Mouse (Mus musculus): ENCODE data around the gene Zfpl1.
"Not testable (repeated sequence)": the region's sequence is repeated elsewhere in the genome, so short reads cannot be mapped to it uniquely, and the experiment has no call there.

Gene Zfpl1

DNA sequence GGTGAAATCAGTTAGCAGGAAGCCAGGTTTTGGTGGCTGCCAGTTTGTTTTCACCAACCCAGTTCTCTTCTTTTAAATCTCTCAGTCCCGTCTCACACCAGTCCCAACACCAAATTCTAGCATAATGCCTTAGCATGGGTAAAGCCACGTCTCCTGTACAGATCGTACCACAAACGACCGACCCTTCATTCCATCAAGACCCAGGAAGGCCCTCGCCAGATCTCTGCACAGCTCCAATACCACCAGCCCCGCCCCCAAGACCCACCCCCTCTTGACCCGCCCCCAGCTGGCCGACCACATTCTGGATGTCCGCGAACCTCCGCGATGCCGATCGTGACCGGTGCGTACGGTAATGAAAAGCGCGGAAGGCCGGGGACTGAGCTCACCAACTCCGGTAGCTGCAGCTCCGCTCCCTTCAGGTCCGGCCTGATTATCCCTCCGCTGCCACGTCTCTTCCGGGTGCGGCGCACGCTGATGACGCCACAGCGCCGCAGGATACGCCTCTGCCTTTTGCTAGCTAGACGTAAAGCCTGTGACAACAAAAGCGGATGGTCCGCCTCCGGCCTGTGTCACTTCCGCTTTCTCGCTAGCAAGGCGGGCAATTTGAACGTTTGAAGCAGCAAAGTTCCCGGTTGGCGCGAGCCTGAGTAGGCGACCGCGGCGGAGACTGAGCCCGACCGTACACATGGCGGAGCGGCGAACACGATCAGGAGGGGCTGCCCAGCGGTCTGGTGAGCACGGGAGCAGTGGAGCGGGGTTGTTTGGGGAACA, at the start of gene Zfpl1, which contains the start of gene Cdca5:
TSS of gene Zfpl1 (minus strand) at position 479 of the 771 bp plus-strand sequence.
TSS of gene Cdca5 (plus strand) at position 506 of the 771 bp plus-strand sequence.
- DNase-seq (ENCODE audit: low spot score in 2 of 2): peak; percentile 97

GRCm38 (mm10) chr19:6133197-6133596, 48.4 kb upstream of the Zfpl1 start:
- DNase-seq (ENCODE audit: low spot score in 2 of 2): not testable (repeated sequence)

DNA sequence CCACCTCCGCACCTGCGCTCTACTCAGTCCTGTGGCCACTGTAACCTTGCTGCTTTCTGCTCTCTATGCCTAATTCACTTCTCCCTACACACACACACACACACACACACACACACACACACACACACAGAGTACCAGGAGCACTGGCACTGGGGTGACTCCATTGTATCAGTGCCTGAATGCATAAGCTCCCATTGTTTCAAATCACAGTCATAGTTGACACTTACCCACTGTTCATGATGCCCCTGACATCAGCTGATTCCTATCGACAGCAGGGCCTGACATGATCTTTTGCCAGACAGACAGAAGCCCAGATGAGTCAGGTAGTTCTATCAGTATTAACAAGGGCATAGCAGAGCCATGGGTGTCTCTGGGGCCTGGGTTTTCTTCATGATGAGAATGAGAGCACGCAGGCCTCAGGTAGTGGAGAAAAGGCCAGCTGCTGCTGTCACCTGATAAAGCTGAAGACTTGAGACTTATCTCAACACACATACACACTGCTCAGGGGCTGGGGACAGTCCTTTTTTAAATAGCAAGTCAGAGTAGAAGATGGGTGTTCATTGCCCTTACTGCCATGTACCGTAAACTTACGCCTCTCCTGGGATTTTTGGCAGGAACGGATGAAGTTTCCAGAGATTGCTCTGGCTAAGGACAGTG, 47.5 kb upstream of the Zfpl1 start:
- DNase-seq (ENCODE audit: low spot score in 2 of 2): no peak

GRCm38 (mm10) chr19:6130414-6131128, 45.8 kb upstream of the Zfpl1 start:
- DNase-seq (ENCODE audit: low spot score in 2 of 2): not testable (repeated sequence)

DNA sequence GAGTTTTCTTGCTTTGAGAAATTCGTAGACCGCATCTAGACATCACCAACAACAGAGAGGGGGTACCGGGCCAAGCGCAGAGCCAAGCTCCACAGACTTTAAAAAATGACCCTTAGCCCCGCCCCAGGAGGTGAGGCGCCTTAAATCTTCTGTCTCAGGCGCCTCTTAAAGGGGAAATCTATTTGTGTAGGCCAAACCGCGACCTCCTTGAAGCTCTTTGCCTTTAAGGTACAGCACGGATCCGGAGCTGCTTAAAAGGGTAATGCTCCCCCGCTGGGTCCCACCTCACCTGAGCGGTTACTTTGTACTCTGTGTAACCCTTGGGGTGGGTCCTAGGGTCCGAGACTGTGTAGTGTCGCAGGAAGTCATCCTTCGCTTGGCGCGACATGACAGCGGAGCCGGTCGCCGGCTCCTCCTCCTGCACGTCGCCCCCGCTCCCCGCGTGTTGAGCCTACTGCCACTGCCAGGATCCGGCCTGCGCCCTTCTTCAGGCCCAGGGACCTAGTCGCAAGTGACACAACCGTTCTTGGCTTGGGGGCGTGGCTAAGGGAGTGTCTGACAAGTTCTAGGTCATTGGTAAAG, 43.1 kb upstream of the Zfpl1 start, which contains the start of gene Snx15:
TSS of gene Snx15 (minus strand) at position 545 of the 582 bp plus-strand sequence.
- peak; percentile 94 to 95 for DNase-seq (ENCODE audit: low spot score in 2 of 2)

DNA sequence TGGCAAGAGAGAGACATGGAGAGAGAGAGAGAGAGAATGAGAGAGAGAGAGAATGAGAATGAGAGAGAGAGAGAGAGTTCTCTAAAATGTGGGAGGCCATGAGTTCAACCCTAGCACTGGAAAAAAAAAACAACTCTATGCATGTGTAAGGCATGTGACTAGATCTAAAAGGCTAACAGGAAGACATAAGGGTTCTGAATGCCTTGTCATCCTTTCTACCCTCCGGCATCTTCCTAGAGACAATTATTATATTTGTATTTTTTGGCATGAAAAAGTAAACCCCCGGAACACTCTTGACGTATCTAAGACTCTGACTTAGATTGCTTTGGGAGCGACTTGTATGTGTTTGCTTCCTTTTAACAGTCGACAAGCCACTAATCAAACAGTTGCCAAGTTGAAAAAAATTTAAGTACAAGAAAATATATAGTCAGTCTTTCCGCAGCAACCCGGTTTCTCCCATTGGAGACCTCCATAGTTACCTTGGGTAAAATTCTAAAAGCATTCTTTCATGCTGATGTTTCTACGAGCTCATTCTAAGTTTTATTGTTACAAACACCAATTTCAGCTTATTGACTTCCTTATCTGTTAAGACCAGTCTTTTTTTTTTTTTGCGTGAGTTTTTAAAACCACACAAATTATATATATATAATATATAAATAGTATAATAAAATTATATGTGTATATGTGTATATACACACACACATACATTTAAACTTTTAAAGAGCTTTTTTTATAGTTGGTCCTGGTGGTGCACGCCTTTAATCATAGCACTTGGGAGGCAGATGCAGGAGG, 42.2 kb upstream of the Zfpl1 start:
- no peak for DNase-seq (ENCODE audit: low spot score in 2 of 2)

DNA sequence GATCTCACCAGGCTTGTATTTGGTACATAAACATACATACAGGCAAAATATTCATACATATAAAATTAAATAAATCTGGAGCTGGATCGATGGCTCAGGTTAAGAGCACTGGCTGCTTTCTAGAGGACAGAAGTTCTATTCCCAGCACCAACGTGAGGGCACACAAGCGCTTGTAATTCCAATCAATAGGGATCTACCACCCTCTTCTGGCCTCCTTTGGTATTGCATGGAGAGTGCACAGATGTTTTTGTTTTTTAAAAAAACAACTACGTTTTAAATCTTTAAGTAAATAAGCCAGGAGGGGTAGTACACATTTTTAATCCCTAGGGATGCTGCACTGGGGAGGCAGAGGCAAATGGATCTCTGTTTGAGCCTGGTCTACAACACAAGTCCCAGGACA, 41.5 kb upstream of the Zfpl1 start:
- no peak for DNase-seq (ENCODE audit: low spot score in 2 of 2)

DNA sequence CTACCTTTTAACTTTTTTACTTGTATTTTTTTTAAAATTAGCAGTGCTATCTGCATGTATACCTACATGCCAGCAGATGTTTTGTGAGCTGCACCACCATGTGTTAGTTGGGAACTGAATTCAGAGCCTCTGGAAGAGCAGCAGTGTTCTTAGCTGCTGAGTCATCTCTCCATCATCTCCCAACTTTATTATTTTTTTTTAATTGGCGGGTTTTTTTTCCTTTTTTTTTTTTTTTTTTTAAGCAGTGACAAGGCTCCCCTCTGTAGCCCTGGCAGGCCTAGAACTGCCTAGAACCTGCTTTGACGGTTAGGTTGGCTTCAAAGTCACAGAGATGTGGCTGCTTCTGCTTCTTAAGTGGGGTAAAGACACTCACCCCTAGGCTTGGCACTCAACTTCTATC, 40.1 kb upstream of the Zfpl1 start:
- no peak for DNase-seq (ENCODE audit: low spot score in 2 of 2)

GRCm38 (mm10) chr19:6123330-6123729, 38.6 kb upstream of the Zfpl1 start:
- DNase-seq (ENCODE audit: low spot score in 2 of 2): no peak

DNA sequence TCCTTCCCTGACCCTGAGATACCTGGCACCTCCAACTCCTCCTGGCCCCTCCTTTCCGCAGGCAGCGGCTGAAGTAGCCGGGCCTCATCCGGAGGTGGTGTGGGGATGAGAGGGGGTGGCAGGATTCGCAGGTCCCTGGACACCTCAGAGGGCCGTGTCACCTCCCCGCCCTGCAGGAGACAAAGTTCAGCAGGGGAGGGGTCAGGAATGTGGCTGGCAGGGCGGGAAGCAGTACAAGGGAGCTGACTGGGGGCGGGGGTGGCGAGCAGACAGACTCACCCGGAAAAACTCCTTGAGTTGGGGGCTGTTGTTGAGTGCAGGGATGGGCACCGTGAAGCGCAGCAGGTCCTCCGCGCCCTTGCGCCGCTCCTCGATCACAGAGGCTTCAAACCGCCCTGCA, 37.0 kb upstream of the Zfpl1 start:
- DNase-seq (ENCODE audit: low spot score in 2 of 2): no peak

DNA sequence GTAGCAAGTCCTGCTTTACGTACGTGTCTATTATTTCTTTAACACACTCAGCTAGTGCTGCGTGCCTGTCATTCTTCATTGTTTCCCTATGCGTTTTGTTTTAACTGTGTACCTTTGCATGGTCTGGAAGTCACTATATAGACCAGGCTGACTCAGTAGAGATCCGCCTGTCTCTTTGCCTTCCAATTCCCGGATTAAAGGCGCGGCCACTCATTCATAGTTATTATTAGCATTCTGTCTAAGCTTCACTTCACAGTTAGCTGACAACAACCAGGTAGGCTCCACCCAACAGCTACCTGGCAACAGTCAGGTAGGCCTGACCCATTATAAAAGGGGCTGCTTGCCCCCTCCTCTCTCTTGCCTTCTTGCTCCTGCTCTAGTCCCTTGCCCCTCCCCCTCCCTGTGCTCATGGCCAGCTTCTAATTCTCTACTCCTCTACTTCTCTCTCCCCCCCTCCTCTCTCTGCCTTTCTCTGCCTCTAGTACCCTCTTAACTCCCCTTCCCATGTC, 34.0 kb upstream of the Zfpl1 start:
- DNase-seq (ENCODE audit: low spot score in 2 of 2): no peak

GRCm38 (mm10) chr19:6117986-6118676, 33.4 kb upstream of the Zfpl1 start, which contains the start of gene Sac3d1:
Gene Sac3d1 (minus strand): TSS chr19:6118650.
- peak; percentile 85 to 89 for DNase-seq (ENCODE audit: low spot score in 2 of 2)

DNA sequence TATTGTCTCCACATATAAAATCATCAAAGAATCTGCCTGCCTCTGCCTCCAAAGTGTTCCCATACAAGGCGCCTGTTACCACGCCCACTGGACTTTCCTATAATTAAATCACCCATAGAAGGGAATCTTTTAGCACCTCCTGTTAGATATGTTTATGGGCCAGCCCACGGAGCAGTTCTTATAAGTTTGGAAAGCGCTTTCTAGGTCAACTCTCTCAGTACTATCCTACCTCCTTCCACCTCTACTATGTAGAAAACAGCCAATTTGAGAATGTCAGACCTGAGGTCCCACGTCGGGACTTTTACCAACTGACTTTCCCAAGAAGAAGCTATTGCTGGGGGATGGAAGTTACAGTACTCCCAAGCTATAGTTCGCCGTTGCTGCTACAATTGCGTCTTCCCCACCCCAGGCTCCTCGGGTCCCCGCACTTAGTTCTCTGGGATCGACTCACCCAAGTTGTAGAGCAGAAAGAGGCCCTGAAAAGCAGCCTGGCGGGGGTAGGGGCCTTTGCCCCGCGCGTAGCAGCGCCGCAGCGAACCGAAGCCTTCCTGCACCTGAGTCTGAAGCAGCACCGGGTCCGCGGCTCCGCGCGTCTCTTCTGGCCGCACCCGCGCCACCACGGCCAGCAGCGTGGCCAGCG, 32.7 kb upstream of the Zfpl1 start:
- DNase-seq (ENCODE audit: low spot score in 2 of 2): no peak

GRCm38 (mm10) chr19:6116113-6116850, 31.5 kb upstream of the Zfpl1 start:
- DNase-seq (ENCODE audit: low spot score in 2 of 2): no peak

DNA sequence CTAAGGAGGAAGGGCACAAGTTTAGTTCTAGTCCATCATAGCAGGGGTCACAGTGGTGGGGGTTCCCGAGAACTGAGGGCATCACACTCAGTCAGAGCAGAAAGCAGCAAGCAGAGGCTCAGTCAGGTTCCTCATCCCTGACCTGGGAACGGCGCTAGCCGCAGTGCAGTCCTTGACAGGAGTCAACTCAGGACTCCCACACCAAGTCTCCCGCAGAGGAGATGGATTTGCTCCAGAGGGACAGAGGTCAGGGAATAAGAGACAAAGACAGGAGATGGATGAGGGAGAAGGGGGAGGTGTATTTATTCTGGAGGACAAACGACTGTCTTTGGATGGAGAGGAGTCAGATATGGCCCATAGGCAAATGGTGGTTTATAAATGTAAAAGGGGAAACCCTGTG, 28.4 kb upstream of the Zfpl1 start:
- no peak for DNase-seq (ENCODE audit: low spot score in 2 of 2)

GRCm38 (mm10) chr19:6105586-6105985, 20.8 kb upstream of the Zfpl1 start, which contains the start of gene Naaladl1:
Gene Naaladl1 (plus strand): TSS chr19:6105782.
- no peak for DNase-seq (ENCODE audit: low spot score in 2 of 2)

GRCm38 (mm10) chr19:6104476-6104875, 19.7 kb upstream of the Zfpl1 start:
- no peak for DNase-seq (ENCODE audit: low spot score in 2 of 2)

DNA sequence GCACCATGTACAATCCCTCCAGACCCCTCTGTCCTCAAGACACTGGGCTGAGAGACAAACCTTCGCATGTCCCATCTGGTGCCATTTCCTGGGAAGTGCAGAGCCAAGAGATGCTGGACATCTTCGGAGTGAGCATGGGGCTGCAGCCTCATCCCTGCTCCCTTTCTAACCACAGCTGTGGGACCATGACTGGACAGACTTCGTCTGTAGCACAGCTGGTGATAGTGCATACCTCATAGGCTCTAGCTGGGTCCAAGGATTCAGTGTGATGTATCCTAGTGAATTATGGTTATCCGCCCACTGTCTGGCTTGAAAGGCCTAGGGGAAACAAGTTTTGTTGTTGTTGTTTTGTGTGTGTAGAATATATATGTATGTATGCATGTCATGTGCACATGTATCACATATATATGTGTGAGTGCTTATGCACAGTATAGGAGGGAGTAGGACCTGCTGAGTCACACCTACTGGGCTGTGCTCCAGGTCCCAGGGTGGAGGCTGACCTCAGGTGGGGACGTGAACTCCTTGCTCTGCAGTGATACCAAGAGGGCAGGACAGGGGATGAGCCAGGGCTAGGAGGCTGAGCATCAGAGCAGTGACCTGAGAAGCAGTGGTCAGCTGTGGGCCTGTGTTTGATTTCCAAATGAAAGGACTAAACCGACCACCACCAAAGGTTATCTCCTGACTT, 17.6 kb upstream of the Zfpl1 start:
- DNase-seq (ENCODE audit: low spot score in 2 of 2): no peak

Data from right cerebral cortex, postnatal 36 days (tissue).